Mouse (Mus musculus) lung, postnatal 25 days (tissue): ENCODE measurements around the gene Nudt8.
A peak's percentile ranks its signal among the peaks of the same experiment; 100 is the strongest.
"Not testable (repeated sequence)": the region's sequence is repeated elsewhere in the genome, so short reads cannot be mapped to it uniquely, and the experiment has no call there.

Experiments
- DNase-seq: peaks from one replicate; pipeline ENCODE4 v3.0.0; 2022; ENCODE audit warnings: low spot score

The Nudt8 gene

DNA sequence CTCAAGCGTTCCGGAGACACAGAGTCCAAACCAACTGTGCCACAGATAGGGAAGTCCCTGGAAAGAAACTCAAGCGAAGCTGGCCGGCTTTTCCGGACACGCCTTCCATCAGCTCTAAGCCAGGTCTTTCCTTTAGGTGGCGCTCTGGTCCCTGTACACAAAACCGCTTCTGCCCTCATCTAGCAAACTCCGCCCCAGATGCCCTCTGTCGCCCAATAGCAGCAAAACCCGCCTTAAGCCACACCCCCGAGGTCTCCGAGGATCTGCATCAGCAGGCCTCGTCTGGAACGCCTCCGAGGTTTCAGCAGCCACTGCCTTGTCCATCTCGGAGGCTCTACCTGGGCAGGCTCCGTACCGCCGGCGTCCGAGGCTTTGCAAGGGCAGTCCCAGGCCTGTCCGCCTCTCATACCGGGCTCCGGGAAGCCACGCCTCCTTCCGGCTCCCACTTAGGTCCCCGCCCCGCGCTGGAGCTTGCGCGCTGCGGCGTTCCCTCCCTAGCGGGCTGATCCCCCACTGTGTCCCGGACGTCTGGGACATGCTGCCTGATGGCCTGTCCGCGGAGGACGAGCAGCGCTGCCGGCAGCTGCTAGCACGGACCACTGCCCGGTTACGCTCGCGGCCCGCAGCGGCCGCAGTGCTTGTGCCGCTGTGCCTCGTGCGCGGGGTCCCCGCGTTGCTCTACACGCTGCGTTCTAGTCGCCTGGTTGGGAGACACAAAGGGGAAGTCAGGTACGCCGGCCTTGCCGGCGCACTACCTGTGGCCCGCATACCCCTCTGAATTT lies at the start of gene Nudt8, which contains the start of gene Gm49405:
TSS of gene Nudt8 (plus strand) at position 462 of the 782 bp plus-strand sequence.
TSS of gene Gm49405 (plus strand) at position 508 of the 782 bp plus-strand sequence.
- peak; percentile 98 for DNase-seq

DNA sequence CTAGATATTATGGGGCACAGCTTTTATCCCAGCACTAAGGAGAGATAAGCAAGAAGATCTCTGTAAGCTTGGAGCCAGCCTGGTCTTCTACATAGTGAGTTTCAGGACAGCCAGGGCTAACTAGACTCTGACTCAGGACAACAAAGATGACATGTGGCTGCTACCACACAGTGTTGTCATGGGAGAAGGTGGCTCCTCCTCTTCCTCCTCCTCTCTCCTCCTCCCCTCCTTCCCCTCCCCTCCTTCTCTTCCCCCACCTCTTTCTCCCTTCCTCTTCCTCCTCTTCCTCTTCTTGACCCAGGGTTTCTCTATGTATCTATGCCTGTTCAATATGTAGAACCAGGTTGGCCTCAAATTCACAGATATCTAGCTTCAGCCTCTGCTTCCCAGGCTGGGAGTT lies 48.9 kb upstream of the Nudt8 start:
- no peak for DNase-seq

DNA sequence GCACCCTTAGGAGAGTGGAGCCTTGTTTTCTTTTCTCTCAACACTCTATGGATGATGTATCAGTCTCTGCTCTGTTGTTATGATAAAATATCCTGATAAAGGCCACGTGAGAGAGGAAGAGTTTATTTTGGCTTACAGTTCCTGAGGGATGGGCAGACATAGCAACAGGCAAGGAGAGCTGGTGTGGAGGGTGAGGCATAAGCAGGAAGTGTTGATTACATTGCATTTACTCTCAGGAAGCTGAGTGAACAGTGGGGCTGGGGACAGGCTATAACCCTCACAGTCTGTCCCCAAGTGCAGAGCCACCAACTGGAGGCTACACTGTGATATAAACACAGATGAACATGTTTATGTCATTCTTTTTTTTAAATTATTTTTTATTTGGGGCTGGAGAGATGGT lies 48.3 kb upstream of the Nudt8 start:
- no peak for DNase-seq

DNA sequence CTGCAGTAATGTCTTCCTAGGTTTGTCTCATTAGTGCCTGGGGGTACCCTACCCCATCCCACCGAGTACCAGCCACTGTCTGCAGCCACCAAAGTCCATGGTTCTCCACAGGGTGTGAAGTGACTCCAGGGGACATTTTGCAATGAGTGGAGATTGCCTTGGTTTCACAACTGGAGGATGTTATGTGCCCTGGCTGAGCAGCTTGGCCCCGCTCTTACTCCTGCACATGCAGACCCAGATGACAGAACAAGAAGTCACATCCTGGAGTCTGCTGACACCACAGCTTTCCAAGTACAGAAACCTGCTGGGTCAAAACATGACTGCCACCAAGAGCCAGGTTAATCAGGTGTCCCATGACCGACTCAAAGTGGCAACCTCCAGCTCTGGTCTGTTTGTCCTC lies 45.3 kb upstream of the Nudt8 start:
- no peak for DNase-seq

DNA sequence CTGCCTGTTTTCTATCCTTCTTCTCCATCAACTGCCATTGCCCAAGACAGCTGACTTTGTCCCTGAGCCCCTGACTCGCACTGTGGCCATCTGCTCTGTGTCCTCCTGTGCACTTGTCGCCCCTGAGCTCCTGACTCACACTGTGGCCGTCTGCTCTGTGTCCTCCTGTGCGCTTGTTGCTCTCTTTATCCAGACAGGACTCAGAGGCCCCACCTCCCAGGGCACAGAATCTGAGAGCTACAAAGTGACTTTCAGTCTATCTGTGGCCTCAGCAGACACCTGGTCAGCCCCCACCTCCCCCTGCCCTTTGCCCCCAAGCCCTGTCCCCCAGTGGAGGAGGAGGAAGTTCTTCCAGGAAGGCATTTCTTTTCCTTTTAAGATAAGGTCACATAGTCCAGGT lies 44.6 kb upstream of the Nudt8 start:
- DNase-seq: no peak

DNA sequence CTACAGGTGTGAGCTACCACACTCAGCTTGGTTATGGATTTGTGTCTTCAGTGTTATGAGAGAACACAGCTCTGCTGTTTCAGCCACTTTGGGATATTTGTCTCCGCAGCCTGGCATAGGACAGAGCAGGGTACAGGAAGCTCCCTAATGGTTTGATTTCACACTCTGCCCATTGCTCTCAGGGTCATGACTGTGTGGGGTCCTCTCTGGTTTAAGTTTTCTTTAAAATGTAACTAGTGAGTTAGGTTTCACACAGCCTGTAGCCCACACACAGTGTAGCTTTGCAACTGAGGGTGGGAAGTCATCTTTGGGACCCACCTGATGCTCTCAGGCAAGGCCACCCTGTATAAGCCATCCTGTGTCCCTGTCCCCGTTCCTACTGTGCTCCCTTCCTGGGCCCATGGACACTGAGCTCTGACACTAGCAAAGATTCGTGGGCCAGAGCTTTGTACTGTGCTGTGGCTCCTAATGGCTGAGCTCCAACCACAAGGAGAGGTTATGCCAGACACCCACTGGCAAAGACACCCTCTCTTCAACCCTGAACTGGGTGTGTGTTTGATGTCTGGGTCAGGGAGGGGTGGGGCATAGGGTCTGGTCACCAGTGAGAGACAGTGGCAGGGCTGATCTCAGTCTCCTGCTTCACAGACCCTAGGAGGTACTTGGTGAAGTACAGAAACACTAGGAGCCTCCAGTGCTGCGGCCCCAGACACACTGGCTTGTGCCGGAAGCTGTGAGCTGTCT lies 42.9 kb upstream of the Nudt8 start:
- not testable (repeated sequence) for DNase-seq

DNA sequence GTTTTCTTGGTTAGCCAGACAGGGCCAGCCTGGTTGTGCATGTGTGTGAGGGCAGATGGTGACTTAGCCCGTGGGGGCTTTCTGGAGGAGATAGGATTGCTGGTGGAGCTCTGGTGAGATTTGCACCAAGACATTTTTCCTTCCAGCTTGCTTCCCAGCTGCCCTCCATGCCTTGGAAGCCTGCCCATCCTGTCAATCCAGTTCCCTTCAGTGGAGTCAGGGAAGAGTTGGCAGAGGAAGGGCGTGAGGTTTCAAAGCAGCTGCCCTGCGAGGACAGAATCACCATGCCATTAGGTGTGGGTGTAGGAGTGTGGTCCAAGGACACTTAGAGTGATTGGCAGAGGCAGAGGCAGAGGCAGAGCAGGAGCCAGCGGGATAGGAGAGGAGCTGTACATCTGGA lies 41.9 kb upstream of the Nudt8 start, which contains the start of gene Aldh3b3:
TSS of gene Aldh3b3 (plus strand) at position 176 of the 400 bp plus-strand sequence.
- no peak for DNase-seq

DNA sequence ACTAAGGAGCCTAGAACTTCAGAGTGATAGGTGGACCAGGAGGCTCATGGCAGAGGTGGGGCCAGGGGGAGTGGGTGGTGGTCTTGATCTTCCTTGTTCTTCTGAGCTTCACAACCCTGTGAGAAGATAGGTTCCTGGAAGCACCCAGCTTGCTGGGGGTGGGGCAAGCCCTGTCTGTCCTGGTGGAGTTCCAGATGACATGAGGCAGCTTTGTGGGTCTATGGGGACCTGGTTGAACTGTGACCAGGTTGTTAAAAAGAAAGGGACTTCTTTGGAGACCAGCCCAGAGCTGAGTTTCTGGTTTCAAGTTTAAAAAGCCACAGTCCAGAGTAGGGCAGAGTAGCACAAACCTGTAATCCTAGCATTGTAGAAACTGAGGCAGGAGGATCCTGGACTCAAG lies 41.4 kb upstream of the Nudt8 start:
- no peak for DNase-seq

DNA sequence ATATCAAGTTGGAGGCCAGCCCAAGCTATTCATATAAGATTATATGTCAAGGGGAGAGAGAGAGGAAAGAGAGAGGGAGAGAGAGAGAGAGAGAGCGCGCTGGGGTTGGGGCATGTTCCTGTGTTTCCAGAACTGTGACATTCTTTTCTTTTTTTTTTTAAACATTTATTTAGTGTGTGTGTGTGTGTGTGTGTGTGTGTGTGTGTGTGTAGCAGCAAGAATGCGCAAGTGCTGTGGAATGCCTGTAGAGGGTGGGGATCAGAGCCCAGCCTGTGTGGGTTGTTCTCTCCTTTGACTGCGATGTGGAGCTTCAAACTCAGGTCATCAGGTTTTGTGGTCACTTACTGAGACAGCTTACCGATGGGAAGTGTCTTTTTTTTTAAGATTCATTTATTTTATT lies 40.2 kb upstream of the Nudt8 start:
- no peak for DNase-seq

DNA sequence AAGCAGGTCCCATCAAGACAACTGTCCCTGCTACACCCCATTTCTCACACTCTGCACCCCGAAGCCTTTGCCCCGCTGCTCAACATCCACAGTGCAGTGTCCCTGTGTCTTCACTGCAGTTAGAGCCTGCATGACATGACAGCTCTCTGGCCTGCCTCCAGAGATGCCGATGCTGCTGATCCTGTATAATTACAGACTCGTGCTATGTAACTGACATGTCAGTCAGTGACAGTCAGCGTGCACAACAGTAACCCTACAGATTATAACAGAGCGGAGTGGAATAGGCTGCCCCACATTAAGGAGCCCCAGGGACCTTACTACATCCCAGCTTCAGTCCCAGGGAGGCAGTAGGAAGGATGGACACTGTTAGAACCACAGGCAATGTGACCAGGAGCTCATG lies 38.6 kb upstream of the Nudt8 start:
- not testable (repeated sequence) for DNase-seq

DNA sequence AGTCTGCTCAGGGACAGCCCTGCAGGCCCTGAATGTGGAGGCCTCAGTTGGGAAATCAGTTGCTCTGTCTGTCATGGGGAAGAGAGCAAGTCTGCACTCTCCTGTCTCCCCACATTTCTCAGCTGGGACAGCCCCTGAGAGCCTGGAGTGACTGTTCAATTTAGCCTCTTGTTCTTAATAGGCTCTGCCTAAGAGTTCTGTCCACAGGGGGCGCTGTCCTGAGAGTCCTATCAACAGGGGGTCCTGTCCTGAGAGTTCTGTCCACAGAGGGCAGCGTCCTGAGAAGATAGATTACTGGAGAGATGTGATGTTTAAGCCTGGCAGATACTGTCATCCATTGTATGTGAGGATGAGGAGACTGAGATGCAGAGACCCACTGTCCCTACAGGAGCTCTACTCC lies 37.9 kb upstream of the Nudt8 start:
- DNase-seq: no peak

DNA sequence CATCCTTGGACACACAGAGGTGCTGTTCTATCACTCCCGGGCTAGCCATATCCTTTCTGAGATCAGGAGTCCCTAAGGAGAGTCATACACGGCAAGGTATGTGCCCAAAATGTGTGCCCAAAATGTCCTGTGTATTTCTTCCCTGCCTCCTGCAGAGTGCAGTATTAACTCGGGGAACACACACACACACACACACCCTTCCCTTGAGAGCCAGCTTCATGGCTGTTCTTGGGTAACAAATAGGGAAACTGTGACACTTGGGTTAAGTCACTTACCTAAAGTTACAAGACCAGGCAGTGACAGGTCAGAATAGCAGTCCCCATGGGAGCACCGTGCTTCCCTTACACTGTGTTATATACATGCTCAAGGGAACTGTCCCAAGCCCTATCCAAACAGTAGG lies 36.4 kb upstream of the Nudt8 start:
- no peak for DNase-seq

DNA sequence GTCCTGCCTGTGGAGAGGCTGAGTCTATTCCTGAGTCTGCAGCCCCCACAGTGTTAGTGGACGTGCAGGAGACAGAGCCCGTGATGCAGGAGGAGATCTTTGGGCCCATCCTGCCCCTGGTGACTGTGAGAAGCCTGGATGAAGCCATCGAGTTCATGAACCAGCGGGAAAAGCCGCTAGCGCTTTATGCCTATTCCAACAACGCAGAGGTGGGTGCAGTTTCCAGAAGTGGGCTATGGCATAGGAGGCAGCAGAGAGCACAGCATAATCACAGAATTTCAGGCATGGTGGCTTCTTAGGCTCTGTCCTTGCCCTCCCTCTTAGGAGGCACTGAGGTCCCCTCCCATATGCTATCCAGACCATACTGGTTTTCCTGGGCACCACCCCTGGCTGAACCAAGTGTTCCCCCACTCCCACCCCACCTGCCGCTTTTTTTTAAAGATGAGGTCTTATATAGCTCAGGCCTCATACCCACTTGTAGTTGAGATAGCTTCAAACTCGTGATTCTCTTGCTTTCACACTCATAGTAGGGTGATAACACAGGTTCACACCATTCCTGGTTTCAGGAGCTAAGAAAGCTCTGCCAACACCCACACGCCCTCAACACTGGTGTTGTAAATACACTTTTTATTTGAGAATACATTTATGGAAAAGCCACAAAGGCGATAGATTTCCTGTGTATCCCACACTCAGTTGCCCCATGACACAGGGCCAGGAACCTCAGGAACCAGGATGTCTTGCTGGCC lies 33.9 kb upstream of the Nudt8 start:
- DNase-seq: no peak

DNA sequence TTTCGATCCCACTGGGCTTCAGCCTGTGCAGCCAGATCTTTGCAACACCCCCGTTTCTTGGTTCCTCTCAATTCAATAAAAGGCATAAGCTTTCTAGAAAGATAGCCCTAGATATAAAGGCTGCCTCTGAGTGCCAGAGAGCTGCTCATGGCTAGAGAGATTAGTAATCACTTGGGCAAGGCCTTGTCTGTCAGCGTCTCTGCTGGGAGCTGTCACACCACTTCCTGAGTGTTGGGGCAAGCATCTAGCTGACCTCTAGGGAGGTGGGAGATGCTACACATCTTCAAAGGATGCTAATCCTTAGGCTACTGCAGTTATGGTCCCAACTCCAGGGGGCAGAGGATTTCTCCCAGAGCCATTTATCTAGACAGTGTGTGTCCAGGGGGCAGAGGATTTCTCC lies 33.1 kb upstream of the Nudt8 start:
- no peak for DNase-seq

DNA sequence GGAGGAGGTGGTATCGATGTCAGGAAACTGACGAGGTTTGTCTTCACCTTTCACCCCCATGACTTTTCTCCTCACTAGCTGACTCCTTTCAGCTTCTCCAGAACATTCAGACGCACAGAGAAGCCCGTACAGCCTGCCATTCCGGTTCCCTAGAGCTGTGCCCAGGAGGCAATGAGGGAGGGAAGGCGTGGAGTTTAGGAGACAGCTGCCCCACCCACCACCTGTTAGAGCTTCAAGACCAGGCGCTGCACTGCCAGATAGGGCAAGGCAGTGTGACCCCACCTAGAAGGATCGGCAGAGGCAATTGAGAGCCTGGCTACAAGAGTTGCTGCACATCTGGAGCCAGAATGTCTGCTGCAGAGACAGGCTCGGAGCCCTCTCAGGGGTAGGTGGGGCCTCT lies 28.2 kb upstream of the Nudt8 start, which contains the start of gene Aldh3b2:
TSS of gene Aldh3b2 (plus strand) at position 100 of the 400 bp plus-strand sequence.
- peak; percentile 47 for DNase-seq

DNA sequence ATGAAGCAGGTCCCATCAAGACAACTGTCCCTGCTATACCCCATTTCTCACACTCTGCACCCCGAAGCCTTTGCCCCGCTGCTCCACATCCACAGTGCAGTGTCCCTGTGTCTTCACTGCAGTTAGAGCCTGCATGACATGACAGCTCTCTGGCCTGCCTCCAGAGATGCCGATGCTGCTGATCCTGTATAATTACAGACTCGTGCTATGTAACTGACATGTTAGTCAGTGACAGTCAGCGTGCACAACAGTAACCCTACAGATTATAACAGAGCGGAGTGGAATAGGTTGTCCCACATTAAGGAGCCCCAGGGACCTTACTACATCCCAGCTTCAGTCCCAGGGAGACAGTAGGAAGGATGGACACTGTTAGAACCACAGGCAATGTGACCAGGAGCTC lies 25.8 kb upstream of the Nudt8 start:
- not testable (repeated sequence) for DNase-seq

DNA sequence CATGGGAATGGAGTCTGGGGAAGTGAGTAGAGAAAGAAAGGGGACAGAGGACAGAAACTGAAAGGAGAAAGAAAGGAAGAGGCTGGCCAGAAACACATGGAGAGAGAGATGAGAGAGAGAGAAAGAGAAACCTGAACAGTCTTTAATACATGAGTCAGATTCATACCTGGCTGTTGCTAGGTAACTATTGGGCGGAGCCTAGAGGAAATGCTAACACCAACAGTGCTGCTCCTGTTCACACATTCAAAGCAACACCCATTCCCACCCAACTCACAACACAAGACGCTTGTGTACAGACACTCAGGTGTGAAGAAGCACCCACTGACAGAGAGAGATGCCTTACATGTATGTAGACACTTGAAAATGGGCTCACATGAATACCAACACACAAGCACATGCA lies 24.5 kb upstream of the Nudt8 start:
- no peak for DNase-seq

DNA sequence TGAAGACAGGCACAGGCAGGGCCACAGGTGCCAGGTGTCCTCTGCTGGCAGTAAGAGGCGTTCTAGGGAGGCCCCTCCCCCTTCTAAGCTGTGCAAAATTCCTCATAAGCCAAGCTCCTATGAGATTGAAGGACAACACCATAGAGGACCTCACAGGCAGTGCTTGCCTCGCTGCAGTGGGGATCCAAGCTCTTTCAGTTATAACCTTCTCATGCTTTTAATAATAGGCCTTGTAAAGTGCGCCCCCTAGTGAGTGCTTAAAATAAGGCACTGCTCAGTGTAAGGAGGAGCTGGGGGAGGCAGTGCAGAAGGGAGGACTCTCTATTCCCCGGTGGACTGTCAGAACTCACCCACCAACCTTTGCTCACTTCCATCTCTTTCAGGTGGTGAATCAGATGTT lies 20.1 kb upstream of the Nudt8 start:
- DNase-seq: peak; percentile 86

DNA sequence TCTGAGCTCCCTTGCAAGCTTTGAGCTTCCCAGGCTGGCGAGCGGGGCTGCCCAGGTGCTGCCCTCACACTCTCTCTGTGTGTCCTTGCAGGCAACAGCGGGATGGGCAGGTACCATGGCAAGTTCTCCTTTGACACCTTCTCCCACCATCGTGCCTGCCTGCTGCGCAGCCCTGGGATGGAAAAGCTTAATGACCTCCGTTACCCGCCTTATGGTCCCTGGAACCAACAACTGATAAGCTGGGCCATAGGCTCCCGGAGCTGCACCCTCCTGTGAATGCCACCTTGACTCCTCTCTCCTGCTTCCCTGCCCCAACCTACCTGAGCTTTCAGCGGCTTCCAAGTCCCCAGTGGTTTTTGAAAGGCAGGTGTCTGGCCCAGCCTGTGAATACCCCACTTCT lies 19.5 kb upstream of the Nudt8 start:
- no peak for DNase-seq

DNA sequence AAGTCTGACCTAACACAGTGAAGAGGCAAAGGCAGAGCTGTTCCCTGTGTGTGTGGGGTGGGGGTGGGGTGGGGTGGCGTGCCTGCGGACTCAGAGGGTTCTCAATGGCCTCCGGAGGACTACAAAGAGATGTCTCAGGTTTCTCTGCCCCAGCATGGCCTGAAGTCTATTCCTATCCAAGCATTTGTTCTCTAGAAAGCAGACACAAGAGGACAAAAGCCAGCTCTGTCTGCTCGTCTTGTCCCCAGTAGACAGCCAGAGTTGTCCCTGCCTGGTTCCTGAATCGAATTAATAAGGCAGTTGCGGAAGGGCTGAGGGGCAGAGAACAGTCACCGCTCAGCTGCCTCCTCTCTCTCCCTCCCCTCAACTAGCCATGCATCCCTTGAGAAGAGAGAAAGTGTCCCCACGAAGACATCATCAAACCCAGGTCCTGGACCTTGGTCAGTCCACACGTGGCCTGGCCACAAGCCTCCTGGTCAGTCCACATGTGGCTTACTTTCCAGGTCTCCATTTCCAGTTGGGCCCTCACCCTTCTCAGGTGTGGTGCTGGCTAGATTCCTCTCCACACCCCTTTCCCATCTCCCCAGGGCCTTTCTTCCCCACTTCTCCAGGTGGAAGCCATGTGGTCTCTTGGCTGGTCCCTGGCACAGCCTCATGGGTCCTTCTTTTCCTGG lies 16.7 kb upstream of the Nudt8 start:
- DNase-seq: no peak

DNA sequence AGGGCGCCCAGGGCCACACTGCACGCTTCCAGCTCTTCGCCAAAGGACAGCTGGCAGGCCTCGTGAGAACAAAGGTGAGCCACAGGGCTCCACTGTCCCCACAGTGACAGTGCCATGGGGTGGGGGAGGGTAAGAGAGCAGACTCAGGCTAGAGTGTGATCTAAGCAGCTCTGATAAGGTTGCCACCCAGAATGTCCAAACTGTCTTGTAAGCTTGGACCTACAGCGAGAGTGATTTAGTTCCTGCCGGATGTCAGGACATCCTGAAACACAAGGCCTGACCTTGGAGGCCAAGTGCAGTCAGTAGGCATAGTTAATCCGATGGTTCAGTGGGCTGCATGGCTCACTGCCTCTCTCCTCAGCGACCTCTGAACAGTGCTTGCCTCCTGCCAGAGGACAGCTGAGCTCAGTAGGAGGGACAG lies 15.1 kb upstream of the Nudt8 start:
- DNase-seq: peak; percentile 43

DNA sequence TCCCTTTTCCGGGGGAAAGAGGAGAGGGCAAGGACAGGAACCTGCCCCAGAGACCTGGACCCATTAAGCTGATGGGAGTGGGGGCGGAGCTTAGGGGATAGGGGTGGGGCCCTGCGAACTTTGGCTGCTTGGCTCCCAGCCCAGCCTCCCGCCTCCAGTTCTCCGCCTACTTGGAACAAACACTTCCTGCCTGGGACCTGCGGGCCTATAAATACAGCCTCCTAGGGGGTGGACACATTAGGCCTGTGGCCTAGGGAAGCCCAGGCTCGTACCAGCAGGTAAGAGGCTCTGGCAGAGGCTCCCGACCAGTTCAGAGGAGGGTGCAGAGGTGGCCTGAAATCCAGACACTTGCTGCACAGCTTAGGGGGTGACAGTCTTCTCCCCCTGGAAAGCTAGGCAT lies 14.0 kb upstream of the Nudt8 start, which contains the start of gene Acy3:
TSS of gene Acy3 (plus strand) at position 237 of the 400 bp plus-strand sequence.
- DNase-seq: peak; percentile 87
